Mouse (Mus musculus): ENCODE results near the gene Gm45808. TPM values are rescaled to one million over a fixed set of nuclear protein-coding genes. Genes with fewer than 3 reads are reported as not detected.

Gm45808 gene
- polyA plus RNA-seq, 1 experiment from 2014 or later: not detected

DNA sequence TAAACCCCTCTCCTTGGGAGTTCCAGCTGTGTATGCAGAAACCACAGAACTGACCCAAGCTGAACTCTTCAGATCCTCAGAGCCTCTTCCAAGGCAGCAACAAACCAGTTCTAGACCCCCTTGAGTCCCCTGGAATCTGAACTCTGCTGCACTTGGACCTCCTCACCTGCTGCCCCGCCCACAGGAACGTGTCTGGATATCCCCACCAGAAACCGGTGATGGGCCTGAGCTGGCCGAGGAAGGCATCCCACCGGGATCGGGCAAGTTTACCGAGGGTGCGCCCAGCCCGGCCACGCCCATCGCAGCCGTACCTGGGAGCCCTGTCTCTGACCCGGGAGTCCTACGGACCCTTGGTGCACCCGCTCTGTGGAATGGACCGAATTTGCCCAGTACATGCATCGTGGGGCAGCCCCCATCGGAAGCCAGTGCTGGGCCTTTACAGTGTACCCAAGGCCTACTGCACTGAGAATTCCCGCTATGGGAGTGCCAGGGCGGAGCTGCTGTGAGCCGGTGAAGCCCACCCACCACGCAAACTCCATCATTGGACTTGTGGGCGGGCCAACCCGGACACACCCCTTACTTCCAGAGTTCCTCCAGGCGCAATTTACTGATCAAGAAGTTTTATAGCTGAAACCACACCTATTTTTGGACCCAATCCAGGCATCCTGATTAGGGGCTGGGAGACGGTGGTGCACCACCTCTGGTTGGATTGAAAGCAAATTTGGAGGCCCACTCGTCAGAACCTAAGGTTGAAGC is 66.6 kb downstream of the Gm45808 start:
- H3K27me3 ChIP-seq: peaks cover 63% of the 10 kb centered on the region
- ATAC-seq (ENCODE audit: low read depth) (no peak; the same call in 1 of the 2 replicates), DNase-seq (no peak)
- H3K27ac ChIP-seq: no peak overlapping the region
- 29% methylated on average over 27 of the region's 27 CpGs for WGBS (ENCODE audit: insufficient replicate concordance)
- peaks cover 9% of the 10 kb centered on the region for H3K4me1 ChIP-seq (replicated peaks)
- H3K9me3 ChIP-seq (replicated peaks): no peaks in the 10 kb centered on the region
- H3K4me3 ChIP-seq (replicated peaks): no peak overlapping the region
- no peak overlapping the region for H3K9ac ChIP-seq
- H3K36me3 ChIP-seq: peaks cover 47% of the 10 kb centered on the region
- H3K4me2 ChIP-seq: no peak overlapping the region

GRCm38 (mm10) chr7:45417962-45418492 is 68.6 kb downstream of the Gm45808 start:
- 7% methylated on average over 13 of the region's 13 CpGs for WGBS (ENCODE audit: insufficient replicate concordance)
- H3K27me3 ChIP-seq: peaks cover 83% of the 10 kb centered on the region
- DNase-seq (no peak), ATAC-seq (ENCODE audit: low read depth) (no peak)
- no peak overlapping the region for H3K27ac ChIP-seq
- peaks cover 25% of the 10 kb centered on the region for H3K4me1 ChIP-seq (replicated peaks)
- H3K9me3 ChIP-seq (replicated peaks): no peaks in the 10 kb centered on the region
- no peak overlapping the region for H3K9ac ChIP-seq
- H3K36me3 ChIP-seq: peaks cover 27% of the 10 kb centered on the region
- H3K4me2 ChIP-seq: no peak overlapping the region
- H3K4me3 ChIP-seq (replicated peaks): no peak overlapping the region

Small RNAs within 50 kb of the gene (microRNA-seq; reads per million reads assigned to microRNA genes)
- not detected for gene Gm22133

Other genes starting within 250 kb of the Gm45808 start
- gene Cd37, start 247.7 kb downstream of the Gm45808 start, polyA plus RNA-seq (2015; fragmentation: Nextera tagmentation; extraction: Ambion mirVana): 10.3 and 10.8 TPM in 2 replicates
- gene Slc6a16, start 245.7 kb downstream of the Gm45808 start, polyA plus RNA-seq (2015; fragmentation: Nextera tagmentation; extraction: Ambion mirVana): not detected in 2 replicates
- gene Slc6a21, start 209.3 kb downstream of the Gm45808 start, polyA plus RNA-seq (2015; fragmentation: Nextera tagmentation; extraction: Ambion mirVana): not detected in 2 replicates
- 0.85 and 1.3 TPM in 2 replicates for gene Trpm4, start 153.0 kb downstream of the Gm45808 start, polyA plus RNA-seq (2015; fragmentation: Nextera tagmentation; extraction: Ambion mirVana)
- 0.12 and 0.15 TPM in 2 replicates for gene Hrc, start 151.5 kb downstream of the Gm45808 start, polyA plus RNA-seq (2015; fragmentation: Nextera tagmentation; extraction: Ambion mirVana)
- 0.24 and 0.25 TPM in 2 replicates for gene Ppfia3, start 119.8 kb downstream of the Gm45808 start, polyA plus RNA-seq (2015; fragmentation: Nextera tagmentation; extraction: Ambion mirVana)
- gene Lin7b, start 116.2 kb downstream of the Gm45808 start, polyA plus RNA-seq (2015; fragmentation: Nextera tagmentation; extraction: Ambion mirVana): not detected in 2 replicates
- gene Snrnp70, start 91.1 kb downstream of the Gm45808 start, polyA plus RNA-seq (2015; fragmentation: Nextera tagmentation; extraction: Ambion mirVana): 108 and 129 TPM in 2 replicates
- gene Kcna7, start 81.2 kb downstream of the Gm45808 start, polyA plus RNA-seq (2015; fragmentation: Nextera tagmentation; extraction: Ambion mirVana): not detected in 2 replicates
- 0.35 and 0.37 TPM in 2 replicates for gene Ntf5, start 73.1 kb downstream of the Gm45808 start, polyA plus RNA-seq (2015; fragmentation: Nextera tagmentation; extraction: Ambion mirVana)
- gene Lhb, start 66.0 kb downstream of the Gm45808 start, polyA plus RNA-seq (2015; fragmentation: Nextera tagmentation; extraction: Ambion mirVana): not detected in 2 replicates
- 4.1 and 5.1 TPM in 2 replicates for gene Gys1, start 52.0 kb downstream of the Gm45808 start, polyA plus RNA-seq (2015; fragmentation: Nextera tagmentation; extraction: Ambion mirVana)
- 111 and 119 TPM in 2 replicates for gene Ruvbl2, start 48.7 kb downstream of the Gm45808 start, polyA plus RNA-seq (2015; fragmentation: Nextera tagmentation; extraction: Ambion mirVana)
- gene Ftl1, start 26.9 kb downstream of the Gm45808 start, polyA plus RNA-seq (2015; fragmentation: Nextera tagmentation; extraction: Ambion mirVana): 7,621 and 8,262 TPM in 2 replicates
- gene Bax, start 19.9 kb downstream of the Gm45808 start, polyA plus RNA-seq (2015; fragmentation: Nextera tagmentation; extraction: Ambion mirVana): 104 and 106 TPM in 2 replicates
- 0.80 and 0.87 TPM in 2 replicates for gene Tulp2, start 4.9 kb downstream of the Gm45808 start, polyA plus RNA-seq (2015; fragmentation: Nextera tagmentation; extraction: Ambion mirVana)
- gene Dhdh, start 2.0 kb upstream of the Gm45808 start, polyA plus RNA-seq (2015; fragmentation: Nextera tagmentation; extraction: Ambion mirVana): 2.0 and 2.2 TPM in 2 replicates
- gene Nucb1, start 23.6 kb upstream of the Gm45808 start, polyA plus RNA-seq (2015; fragmentation: Nextera tagmentation; extraction: Ambion mirVana): 110 and 127 TPM in 2 replicates
- gene Ppp1r15a, start 39.5 kb upstream of the Gm45808 start, polyA plus RNA-seq (2015; fragmentation: Nextera tagmentation; extraction: Ambion mirVana): 180 and 197 TPM in 2 replicates
- gene Plekha4, start 39.5 kb upstream of the Gm45808 start, polyA plus RNA-seq (2015; fragmentation: Nextera tagmentation; extraction: Ambion mirVana): 0.43 and 0.52 TPM in 2 replicates
- 1.3 and 1.9 TPM in 2 replicates for gene Hsd17b14, start 68.1 kb upstream of the Gm45808 start, polyA plus RNA-seq (2015; fragmentation: Nextera tagmentation; extraction: Ambion mirVana)
- 44.1 and 45.4 TPM in 2 replicates for gene Bcat2, start 83.3 kb upstream of the Gm45808 start, polyA plus RNA-seq (2015; fragmentation: Nextera tagmentation; extraction: Ambion mirVana)
- gene Fgf21, start 128.7 kb upstream of the Gm45808 start, polyA plus RNA-seq (2015; fragmentation: Nextera tagmentation; extraction: Ambion mirVana): not detected in 2 replicates
- gene Fut1, start 130.5 kb upstream of the Gm45808 start, polyA plus RNA-seq (2015; fragmentation: Nextera tagmentation; extraction: Ambion mirVana): not detected in 2 replicates
- gene Izumo1, start 135.0 kb upstream of the Gm45808 start, polyA plus RNA-seq (2015; fragmentation: Nextera tagmentation; extraction: Ambion mirVana): 0.10 TPM in 1 of 2 replicates, not detected in the other
- 2.4 and 2.5 TPM in 2 replicates for gene Rasip1, start 140.7 kb upstream of the Gm45808 start, polyA plus RNA-seq (2015; fragmentation: Nextera tagmentation; extraction: Ambion mirVana)
- gene Mamstr, start 153.2 kb upstream of the Gm45808 start, polyA plus RNA-seq (2015; fragmentation: Nextera tagmentation; extraction: Ambion mirVana): 0.46 and 0.51 TPM in 2 replicates
- 0.05 and 0.06 TPM in 2 replicates for gene Fut2, start 179.6 kb upstream of the Gm45808 start, polyA plus RNA-seq (2015; fragmentation: Nextera tagmentation; extraction: Ambion mirVana)
- gene Ntn5, start 197.2 kb upstream of the Gm45808 start, polyA plus RNA-seq (2015; fragmentation: Nextera tagmentation; extraction: Ambion mirVana): not detected in 2 replicates
- 0.07 TPM in 1 of 2 replicates, not detected in the other for gene Sec1, start 207.6 kb upstream of the Gm45808 start, polyA plus RNA-seq (2015; fragmentation: Nextera tagmentation; extraction: Ambion mirVana)
- 0.34 and 0.44 TPM in 2 replicates for gene Car11, start 213.0 kb upstream of the Gm45808 start, polyA plus RNA-seq (2015; fragmentation: Nextera tagmentation; extraction: Ambion mirVana)
- gene Dbp, start 218.3 kb upstream of the Gm45808 start, polyA plus RNA-seq (2015; fragmentation: Nextera tagmentation; extraction: Ambion mirVana): 0.43 and 0.64 TPM in 2 replicates
- gene Rpl18, start 228.6 kb upstream of the Gm45808 start, polyA plus RNA-seq (2015; fragmentation: Nextera tagmentation; extraction: Ambion mirVana): 761 and 840 TPM in 2 replicates
- gene Sphk2, start 231.2 kb upstream of the Gm45808 start, polyA plus RNA-seq (2015; fragmentation: Nextera tagmentation; extraction: Ambion mirVana): 11.4 and 11.7 TPM in 2 replicates
- 0.37 and 0.47 TPM in 2 replicates for gene Fam83e, start 234.4 kb upstream of the Gm45808 start, polyA plus RNA-seq (2015; fragmentation: Nextera tagmentation; extraction: Ambion mirVana)
- gene Spaca4, start 239.0 kb upstream of the Gm45808 start, polyA plus RNA-seq (2015; fragmentation: Nextera tagmentation; extraction: Ambion mirVana): not detected in 2 replicates

Data from liver, embryonic 13.5 days (tissue).